Mouse (Mus musculus) lung, embryonic 14.5 days (tissue): ENCODE results near the gene Magi1. TPM values are rescaled to one million over a fixed set of nuclear protein-coding genes. Genes with fewer than 3 reads are reported as not detected.

Experiments
- ATAC-seq: fragments of 200-750 bp; cut with Nextera tagmentation; 2 replicates; pipeline ENCODE4 v1.8.0; 2017; ENCODE audit warnings: mild to moderate bottlenecking, moderate TSS enrichment, moderate library complexity; ENCODE audit not compliant: insufficient read depth
- DNase-seq: peaks from one replicate; pipeline ENCODE4 v3.0.0-alpha.2; 2015
- H3K27ac ChIP-seq: fragments of 300-500 bp; sonication (generic); 2 replicates; pipeline ENCODE4 v1.5.1; 2014; ENCODE audit warnings: low read depth, mild to moderate bottlenecking, moderate library complexity
- H3K27me3 ChIP-seq: fragments of 300-500 bp; sonication (generic); 2 replicates; pipeline ENCODE4 v1.6.1; 2014; ENCODE audit warnings: low read length, control low read depth; ENCODE audit not compliant: insufficient read depth
- H3K36me3 ChIP-seq: fragments of 300-500 bp; sonication (generic); 2 replicates; pipeline ENCODE4 v1.6.1; 2014; ENCODE audit warnings: control low read depth; ENCODE audit not compliant: insufficient read depth
- H3K4me1 ChIP-seq: fragments of 300-500 bp; sonication (generic); 2 replicates; pipeline ENCODE4 v1.6.1; 2014; ENCODE audit warnings: antibody characterized with exemption, control low read depth; ENCODE audit not compliant: insufficient read depth
- H3K4me2 ChIP-seq: fragments of 300-500 bp; sonication (generic); 2 replicates; pipeline ENCODE4 v1.6.1; 2014; ENCODE audit warnings: mild to moderate bottlenecking
- H3K4me3 ChIP-seq: fragments of 300-500 bp; sonication (generic); 2 replicates; pipeline ENCODE4 v1.5.1; 2014; ENCODE audit warnings: low read depth, low read length
- H3K9ac ChIP-seq: fragments of 300-500 bp; sonication (generic); 2 replicates; pipeline ENCODE4 v1.6.1; 2014
- H3K9me3 ChIP-seq: fragments of 300-500 bp; sonication (generic); 2 replicates; pipeline ENCODE4 v1.6.1; 2016; ENCODE audit warnings: low read depth, low read length, control low read depth
- CTCF ChIP-seq: IDR thresholded peaks from 2 replicates; pipeline ENCODE4 v1.5.1; 2016; ENCODE audit warnings: antibody characterized with exemption, low read depth
- WGBS: fragments of 180-500 bp; shearing (Covaris S2); extraction: QIAGEN DNeasy Blood & Tissue Kit; methylation state at CpG from one replicate; pipeline ENCODE4 v1.1.7; 2014; 5-methylcytosine and 5-hydroxymethylcytosine counted together
- polyA plus RNA-seq: library from polyadenylated mRNA; unstranded; fragments of >200 nt; fragmentation: Nextera tagmentation; extraction: Ambion mirVana; gene quantifications from 2 replicates; pipeline ENCODE4 v1.2.1, GENCODE M21; 2014

Gene Magi1
- polyA plus RNA-seq, 1 experiment from 2014 or later = 10.1 TPM

GRCm38 (mm10) chr6:94154854-94155601, 128.7 kb downstream of the Magi1 start:
- TF ChIP-seq CTCF = no peak
- ATAC-seq = no peak
- no peak for DNase-seq
- peaks cover 12% of the 10 kb centered on the region for H3K4me1 ChIP-seq
- H3K9ac ChIP-seq = no peak overlapping the region
- no peaks in the 10 kb centered on the region for H3K9me3 ChIP-seq
- H3K27me3 ChIP-seq = no peaks in the 10 kb centered on the region
- 48% methylated on average over 3 of the region's 3 CpGs for WGBS
- no peak overlapping the region for H3K4me3 ChIP-seq
- H3K4me2 ChIP-seq = no peak overlapping the region
- H3K27ac ChIP-seq = 0 out of 2 replicates have a peak overlapping the region, but pooled peaks have one; percentile 18
- no peaks in the 10 kb centered on the region for H3K36me3 ChIP-seq

DNA sequence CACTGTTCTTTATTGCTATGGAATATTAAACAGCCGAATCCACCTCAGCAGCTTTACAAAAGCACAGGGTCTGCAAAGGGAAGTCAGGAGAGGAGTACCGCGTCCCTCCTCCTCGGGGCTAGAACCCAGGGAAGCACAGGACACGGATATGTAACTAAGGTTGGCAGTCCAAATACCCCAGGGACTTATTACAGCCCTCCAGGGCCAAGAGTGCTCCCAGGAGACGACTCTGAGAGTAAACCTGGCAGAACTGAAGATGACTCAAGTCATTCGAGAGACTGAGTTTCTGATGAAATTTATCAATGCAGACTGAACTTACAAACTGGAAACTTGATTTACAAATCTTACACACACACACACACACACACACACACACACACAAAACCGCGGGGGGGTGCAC, 130.8 kb downstream of the Magi1 start:
- no peaks in the 10 kb centered on the region for H3K27me3 ChIP-seq
- H3K27ac ChIP-seq = no peak overlapping the region
- DNase-seq (no peak), ATAC-seq (no peak)
- no peaks in the 10 kb centered on the region for H3K36me3 ChIP-seq
- H3K9ac ChIP-seq = no peak overlapping the region
- no peak overlapping the region for H3K4me2 ChIP-seq
- TF ChIP-seq CTCF = no peak
- 71% methylated on average over 9 of the region's 9 CpGs for WGBS
- H3K9me3 ChIP-seq = no peaks in the 10 kb centered on the region
- peaks cover 5% of the 10 kb centered on the region for H3K4me1 ChIP-seq
- H3K4me3 ChIP-seq = no peak overlapping the region

- H3K9ac ChIP-seq = no peak overlapping the region
- ATAC-seq = no peak
- TF ChIP-seq CTCF = no peak
- DNase-seq = no peak
- no peak overlapping the region for H3K27ac ChIP-seq
- no peaks in the 10 kb centered on the region for H3K9me3 ChIP-seq
- 20% methylated on average over 4 of the region's 4 CpGs for WGBS
- H3K4me3 ChIP-seq = no peak overlapping the region
- peaks cover 14% of the 10 kb centered on the region for H3K4me1 ChIP-seq
- H3K4me2 ChIP-seq = no peak overlapping the region
- no peaks in the 10 kb centered on the region for H3K36me3 ChIP-seq
- H3K27me3 ChIP-seq = no peaks in the 10 kb centered on the region
These were observed 132.8 kb downstream of the Magi1 start for GRCm38 (mm10) chr6:94150876-94151275.

DNA sequence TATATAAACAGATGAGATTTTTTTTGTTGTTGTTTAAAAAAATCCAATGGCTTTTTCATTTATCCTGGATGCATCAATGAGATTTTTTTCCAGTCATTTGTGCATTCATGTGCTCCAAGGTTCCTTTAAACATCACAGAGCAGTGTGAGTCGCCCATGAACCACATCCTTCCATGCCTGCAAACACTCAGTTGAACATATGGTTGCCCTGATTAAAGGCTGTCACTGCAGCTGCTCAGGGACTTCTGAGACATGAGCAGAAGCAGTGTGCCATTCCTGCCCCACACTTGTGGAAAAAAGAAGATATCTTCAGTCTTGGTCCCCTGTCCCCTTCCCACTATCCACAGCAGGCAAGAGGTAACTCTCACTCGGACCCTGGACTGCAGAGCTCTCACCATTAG, 133.9 kb downstream of the Magi1 start:
- H3K9ac ChIP-seq = no peak overlapping the region

DNA sequence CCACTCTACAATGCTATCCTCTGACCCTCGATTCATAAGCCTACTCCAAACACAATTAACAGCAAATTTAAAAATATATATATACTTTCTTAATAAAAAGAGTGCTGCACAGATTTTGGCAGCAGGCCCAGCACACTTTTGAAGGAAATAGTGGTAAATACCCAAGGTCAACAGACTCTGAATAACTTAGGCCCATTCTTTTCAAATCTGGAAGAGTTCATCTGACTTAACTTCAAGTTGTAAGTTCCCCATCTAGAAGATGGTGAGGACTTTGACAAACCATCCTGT, 137.6 kb downstream of the Magi1 start:
- no peak overlapping the region for H3K4me3 ChIP-seq
- no peak overlapping the region for H3K9ac ChIP-seq
- H3K27me3 ChIP-seq = no peaks in the 10 kb centered on the region
- no peak for TF ChIP-seq CTCF
- H3K4me1 ChIP-seq = peaks cover 19% of the 10 kb centered on the region
- WGBS = 23% methylated on average over 1 of the region's 1 CpGs
- H3K4me2 ChIP-seq = no peak overlapping the region
- ATAC-seq = 0 out of 2 replicates have a peak, but pooled peaks have one; percentile 29
- DNase-seq = peak; percentile 65
- H3K9me3 ChIP-seq = no peaks in the 10 kb centered on the region
- H3K27ac ChIP-seq = peak overlapping the region; percentile 9; the same call in 1 of the 2 replicates
- H3K36me3 ChIP-seq = no peaks in the 10 kb centered on the region

More for the DNA sequence above, 133.9 kb downstream of the Magi1 start:
- DNase-seq (no peak), ATAC-seq (no peak)
- no peak overlapping the region; the same call in 1 of the 2 replicates for H3K27ac ChIP-seq
- no peaks in the 10 kb centered on the region for H3K27me3 ChIP-seq
- peaks cover 19% of the 10 kb centered on the region for H3K4me1 ChIP-seq
- no peak overlapping the region for H3K4me3 ChIP-seq
- WGBS = 50% methylated on average over 2 of the region's 2 CpGs
- no peaks in the 10 kb centered on the region for H3K9me3 ChIP-seq
- H3K4me2 ChIP-seq = no peak overlapping the region
- TF ChIP-seq CTCF = no peak
- no peaks in the 10 kb centered on the region for H3K36me3 ChIP-seq

DNA sequence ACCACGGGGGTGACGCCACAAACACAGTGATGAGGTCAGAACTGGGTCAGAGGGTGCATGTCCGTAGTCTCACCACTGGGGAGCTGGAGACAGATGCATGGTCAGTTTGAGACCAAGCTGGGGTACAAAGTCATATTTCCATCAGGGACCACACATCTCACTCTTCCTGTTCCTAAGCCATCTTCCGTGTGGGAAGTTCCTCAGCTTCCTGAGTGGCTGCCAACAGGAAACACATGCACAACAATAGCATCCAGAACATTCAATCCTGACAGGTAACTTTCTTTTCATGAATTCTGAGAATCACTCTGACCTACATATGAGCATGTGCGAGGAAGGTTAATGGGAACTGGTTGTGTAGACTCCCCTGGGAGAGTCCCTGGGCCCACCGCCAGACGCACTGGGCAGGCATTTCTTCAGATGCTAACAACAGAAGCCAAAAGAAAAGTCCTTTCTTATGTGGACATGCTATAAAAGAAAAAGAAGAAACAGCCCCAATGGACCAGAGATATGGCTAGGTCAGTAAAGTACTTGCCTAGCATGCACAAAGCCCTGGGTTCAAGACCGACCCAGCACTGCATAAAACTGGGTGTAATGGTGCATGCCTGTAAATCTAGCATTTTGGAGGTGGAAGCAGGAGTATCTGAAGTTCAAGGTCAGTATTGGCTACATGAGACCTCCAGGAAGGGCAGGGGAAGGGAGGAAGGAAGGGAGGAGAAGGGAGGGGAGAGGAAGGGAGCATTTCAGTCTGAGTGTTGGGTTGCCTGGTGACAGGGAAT, 138.1 kb downstream of the Magi1 start:
- H3K27ac ChIP-seq = peak overlapping the region; percentile 9

GRCm38 (mm10) chr6:94142493-94142892, 141.2 kb downstream of the Magi1 start:
- Histone ChIP-seq H3K27me3 (no peaks in the 10 kb centered on the region), H3K27ac (no peak overlapping the region), H3K9ac (no peak overlapping the region), H3K4me3 (no peak overlapping the region), H3K9me3 (no peaks in the 10 kb centered on the region), H3K4me1 (peaks cover 10% of the 10 kb centered on the region), H3K36me3 (no peaks in the 10 kb centered on the region), H3K4me2 (no peak overlapping the region)
- TF ChIP-seq CTCF = no peak
- WGBS = 90% methylated on average over 2 of the region's 2 CpGs
- ATAC-seq (no peak), DNase-seq (no peak)

More for the DNA sequence above, 138.1 kb downstream of the Magi1 start:
- peaks cover 19% of the 10 kb centered on the region for H3K4me1 ChIP-seq
- no peak overlapping the region for H3K4me2 ChIP-seq
- H3K9me3 ChIP-seq = no peaks in the 10 kb centered on the region
- 79% methylated on average over 8 of the region's 8 CpGs for WGBS
- ATAC-seq = 0 out of 2 replicates have a peak, but pooled peaks have one; percentile 58
- H3K9ac ChIP-seq = no peak overlapping the region
- no peaks in the 10 kb centered on the region for H3K36me3 ChIP-seq
- no peak overlapping the region for H3K4me3 ChIP-seq
- no peak for TF ChIP-seq CTCF
- no peak for DNase-seq
- H3K27me3 ChIP-seq = no peaks in the 10 kb centered on the region
